Mouse (Mus musculus) small intestine, adult 2 months (tissue): ENCODE measurements around the gene Barx1. TPM values are rescaled to one million over a fixed set of nuclear protein-coding genes. Genes with fewer than 3 reads are reported as not detected.

Experiments used
- H3K27ac ChIP-seq: fragments of 200-500 bp; 2 replicates; pipeline ENCODE4 v1.5.1; 2012; ENCODE audit warnings: low read depth, low read length, control low read depth, inconsistent platforms; ENCODE audit not compliant: insufficient read depth
- H3K27me3 ChIP-seq: fragments of 200-500 bp; 2 replicates; pipeline ENCODE4 v1.6.1; 2012; ENCODE audit warnings: mild to moderate bottlenecking, moderate library complexity, low read length, inconsistent platforms; ENCODE audit not compliant: control insufficient read depth, insufficient read depth
- H3K36me3 ChIP-seq: fragments of 200-500 bp; 2 replicates; pipeline ENCODE4 v1.6.1; 2012; ENCODE audit warnings: mild to moderate bottlenecking, low read length, control low read depth, inconsistent platforms; ENCODE audit not compliant: control insufficient read depth, insufficient read depth
- H3K4me1 ChIP-seq: fragments of 200-500 bp; 2 replicates; pipeline ENCODE4 v1.6.1; 2012; ENCODE audit warnings: low read length, inconsistent platforms, mixed read lengths; ENCODE audit not compliant: control insufficient read depth, insufficient read depth, insufficient read length
- H3K4me3 ChIP-seq: fragments of 200-500 bp; 2 replicates; pipeline ENCODE4 v1.5.1; 2012; ENCODE audit warnings: low read depth, mild to moderate bottlenecking, control low read depth, inconsistent platforms, low read length, moderate library complexity
- CTCF ChIP-seq: fragments of 200-500 bp; IDR thresholded peaks from 2 replicates; pipeline ENCODE4 v1.5.1; 2012; ENCODE audit warnings: low read depth, mild to moderate bottlenecking, control low read depth, inconsistent platforms, low read length, moderate library complexity, mixed read lengths; ENCODE audit not compliant: insufficient replicate concordance, insufficient read length; ENCODE audit errors: extremely low read depth
- POLR2A ChIP-seq: fragments of 200-500 bp; IDR thresholded peaks from 2 replicates; pipeline ENCODE4 v1.6.1; 2012; ENCODE audit warnings: low read depth, mild to moderate bottlenecking, control low read depth, inconsistent platforms, low read length, moderate library complexity
- WGBS: fragments of 180-500 bp; shearing (Covaris S2); methylation state at CpG from one replicate; pipeline ENCODE4 v1.1.7; 2018; 5-methylcytosine and 5-hydroxymethylcytosine counted together
- polyA plus RNA-seq: library from polyadenylated mRNA; depleted of rRNA; stranded (reverse); fragments of >200 nt; gene quantifications from 2 replicates; pipeline ENCODE4 v1.2.3, GENCODE M21; 2012

The Barx1 gene
- polyA plus RNA-seq, 1 experiment, result 0.08 TPM

- TF ChIP-seq CTCF (no peak), POLR2A (no peak)
Measured at GRCm38 (mm10) chr13:48639570-48639969, 23.2 kb upstream of the Barx1 start.

GRCm38 (mm10) chr13:48643072-48643471, 19.7 kb upstream of the Barx1 start:
- WGBS, result 77% methylated on average over 6 of the region's 6 CpGs

More at GRCm38 (mm10) chr13:48639570-48639969, 23.2 kb upstream of the Barx1 start:
- Histone ChIP-seq H3K36me3 (no peaks in the 10 kb centered on the region), H3K27me3 (no peaks in the 10 kb centered on the region), H3K4me1 (no peaks in the 10 kb centered on the region), H3K27ac (no peak overlapping the region), H3K4me3 (no peak overlapping the region)

GRCm38 (mm10) chr13:48643991-48644390, 18.8 kb upstream of the Barx1 start:
- Histone ChIP-seq H3K27ac (no peak overlapping the region), H3K36me3 (no peaks in the 10 kb centered on the region), H3K27me3 (no peaks in the 10 kb centered on the region), H3K4me1 (no peaks in the 10 kb centered on the region), H3K4me3 (no peak overlapping the region)
- TF ChIP-seq CTCF, result no peak
- TF ChIP-seq POLR2A, result no peak
- WGBS, result 74% methylated on average over 3 of the region's 3 CpGs

More at GRCm38 (mm10) chr13:48643072-48643471, 19.7 kb upstream of the Barx1 start:
- no peaks in the 10 kb centered on the region for H3K36me3 ChIP-seq
- H3K27me3 ChIP-seq, result no peaks in the 10 kb centered on the region
- no peaks in the 10 kb centered on the region for H3K4me1 ChIP-seq
- H3K27ac ChIP-seq, result no peak overlapping the region
- no peak for TF ChIP-seq CTCF
- TF ChIP-seq POLR2A, result no peak
- no peak overlapping the region for H3K4me3 ChIP-seq

GRCm38 (mm10) chr13:48646696-48647095, 16.1 kb upstream of the Barx1 start:
- no peaks in the 10 kb centered on the region for H3K4me1 ChIP-seq
- H3K36me3 ChIP-seq, result no peaks in the 10 kb centered on the region
- no peak overlapping the region for H3K27ac ChIP-seq
- no peaks in the 10 kb centered on the region for H3K27me3 ChIP-seq
- H3K4me3 ChIP-seq, result no peak overlapping the region
- TF ChIP-seq POLR2A (no peak), CTCF (peak; percentile 14; the same call in 1 of the 2 replicates)
- 89% methylated on average over 4 of the region's 4 CpGs for WGBS

GRCm38 (mm10) chr13:48650615-48651014, 12.2 kb upstream of the Barx1 start:
- no peaks in the 10 kb centered on the region for H3K36me3 ChIP-seq
- no peak overlapping the region for H3K4me3 ChIP-seq
- TF ChIP-seq CTCF, result 0 out of 2 replicates have a peak, but pooled peaks have one; percentile 10
- TF ChIP-seq POLR2A, result no peak
- H3K4me1 ChIP-seq, result no peaks in the 10 kb centered on the region
- H3K27ac ChIP-seq, result no peak overlapping the region
- 0% methylated on average over 1 of the region's 1 CpGs for WGBS
- H3K27me3 ChIP-seq, result no peaks in the 10 kb centered on the region; the same call in 1 of the 2 replicates

- Histone ChIP-seq H3K27ac (no peak overlapping the region), H3K36me3 (no peaks in the 10 kb centered on the region), H3K27me3 (peaks cover 7% of the 10 kb centered on the region), H3K4me1 (no peaks in the 10 kb centered on the region), H3K4me3 (no peak overlapping the region)
- WGBS, result 39% methylated on average over 6 of the region's 6 CpGs
- no peak for TF ChIP-seq POLR2A
- TF ChIP-seq CTCF, result no peak
Measured at GRCm38 (mm10) chr13:48651132-48652065, 11.4 kb upstream of the Barx1 start.

- no peak overlapping the region for H3K4me3 ChIP-seq
- H3K4me1 ChIP-seq, result peaks cover 2% of the 10 kb centered on the region; the same call in 1 of the 2 replicates
- 6% methylated on average over 14 of the region's 14 CpGs for WGBS
- no peaks in the 10 kb centered on the region for H3K36me3 ChIP-seq
- no peak overlapping the region for H3K27ac ChIP-seq
- TF ChIP-seq CTCF (peak; percentile 75; the same call in 1 of the 2 replicates), POLR2A (no peak)
- peaks cover 31% of the 10 kb centered on the region for H3K27me3 ChIP-seq
Measured at GRCm38 (mm10) chr13:48653788-48654770, 8.7 kb upstream of the Barx1 start.
